Mouse (Mus musculus): Measurements from ENCODE around the gene Dysf.

GRCm38 (mm10) chr6:84028791-84029190 lies 20.4 kb downstream of the Dysf start:
- TF ChIP-seq FLI1 (IDR thresholded peaks at IDR 0.05; ENCODE audit: low read length) (no peak), GATA1 (IDR thresholded peaks at IDR 0.05; ENCODE audit: borderline replicate concordance, low read length) (no peak)

Measured in megakaryocyte, embryonic 14.5 days (primary cell).